In genomic region chr19:33366661-33367060, GRCm38 (mm10) we compare ENCODE assay signal across 8 mouse cellular contexts. TPM values are rescaled to one million over a fixed set of nuclear protein-coding genes. Genes with fewer than 3 reads are reported as not detected.
DNase-seq lines count a peak whose midpoint lies in the region; ATAC-seq and TF ChIP-seq lines count a peak whose summit lies in the region.

No protein-coding gene starts in this region.

- peak; percentile 89 for ATAC-seq in common myeloid progenitor, adult 5-6 weeks (replicated peaks; ENCODE audit: low read depth, poor library complexity, severe bottlenecking)
- ATAC-seq in kidney, embryonic 15.5 days (replicated peaks; ENCODE audit: low FRiP score), result peak; percentile 66; the same call in 1 of the 2 replicates
- ATAC-seq in neural tube, embryonic 11.5 days (ENCODE audit: insufficient read depth, low FRiP score, low TSS enrichment), result peak; percentile 84
- peak; percentile 61; the same call in 1 of the 2 replicates for ATAC-seq in stomach, postnatal 0 days (ENCODE audit: low FRiP score, low TSS enrichment)

- no peaks in the 10 kb centered on the region for H3K79me2 ChIP-seq in liver, adult 2 months (ENCODE audit: control insufficient read depth, insufficient read depth, low read length)

- TF ChIP-seq CTCF in liver, adult 2 months (IDR thresholded peaks at IDR 0.05; ENCODE audit: low read depth, low read length), result peak; percentile 83
- TF ChIP-seq CTCF in stomach, postnatal 0 days (IDR thresholded peaks at IDR 0.05; ENCODE audit: low read depth), result peak; percentile 93

- WGBS in kidney, embryonic 15.5 days, result 13% methylated on average over 3 of the region's 3 CpGs
- under 1% methylated on average over 3 of the region's 3 CpGs for WGBS in liver, adult 2 months
- WGBS in neural tube, embryonic 11.5 days, result 22% methylated on average over 3 of the region's 3 CpGs
- WGBS in stomach, postnatal 0 days, result 7% methylated on average over 3 of the region's 3 CpGs

- H3K27me3 ChIP-seq in kidney, embryonic 15.5 days, result no peaks in the 10 kb centered on the region
- no peaks in the 10 kb centered on the region; the same call in 1 of the 2 replicates for H3K27me3 ChIP-seq in liver, adult 2 months (ENCODE audit: control insufficient read depth, insufficient read depth, low read length)
- no peaks in the 10 kb centered on the region for H3K27me3 ChIP-seq in neural tube, embryonic 11.5 days (ENCODE audit: control insufficient read depth, insufficient read depth, low read length)
- H3K27me3 ChIP-seq in stomach, postnatal 0 days (ENCODE audit: control insufficient read depth, insufficient read depth, low read length), result no peaks in the 10 kb centered on the region

- H3K9me3 ChIP-seq in kidney, embryonic 15.5 days (replicated peaks), result no peaks in the 10 kb centered on the region
- H3K9me3 ChIP-seq in neural tube, embryonic 11.5 days (ENCODE audit: control insufficient read depth, low read length), result no peaks in the 10 kb centered on the region
- no peaks in the 10 kb centered on the region for H3K9me3 ChIP-seq in stomach, postnatal 0 days (ENCODE audit: control insufficient read depth, low read length)

- no peak for TF ChIP-seq EP300 in stomach, postnatal 0 days (optimal IDR thresholded peaks at IDR 0.05)

- H3K4me1 ChIP-seq in kidney, embryonic 15.5 days, result no peaks in the 10 kb centered on the region
- H3K4me1 ChIP-seq in liver, adult 2 months (ENCODE audit: control insufficient read depth, insufficient read depth, low read length), result no peaks in the 10 kb centered on the region
- H3K4me1 ChIP-seq in neural tube, embryonic 11.5 days (ENCODE audit: control insufficient read depth, insufficient read depth, low read length), result no peaks in the 10 kb centered on the region
- no peaks in the 10 kb centered on the region for H3K4me1 ChIP-seq in stomach, postnatal 0 days (replicated peaks; ENCODE audit: control insufficient read depth, insufficient read depth)

- peak; percentile 85 to 86 for DNase-seq in B cell, adult 2 months
- DNase-seq in adrenal gland, adult (ENCODE audit: inconsistent age in 2 of 2, low spot score in 1 of 2), result peak; percentile 49 to 83
- peak; percentile 68 for DNase-seq in gastrocnemius, postnatal 10 days
- peak; percentile 33 for DNase-seq in liver, adult 2 months (ENCODE audit: extremely low read depth, low read depth, low spot score)
- peak; percentile 71 for DNase-seq in neural tube, embryonic 11.5 days (ENCODE audit: low spot score)
- peak; percentile 65 for DNase-seq in stomach, postnatal 0 days (ENCODE audit: low spot score)

- no peak overlapping the region for H3K4me2 ChIP-seq in kidney, embryonic 15.5 days
- no peak overlapping the region for H3K4me2 ChIP-seq in neural tube, embryonic 11.5 days (ENCODE audit: low read depth)
- no peak overlapping the region for H3K4me2 ChIP-seq in stomach, postnatal 0 days (replicated peaks; ENCODE audit: low read depth)

- no peak overlapping the region for H3K9ac ChIP-seq in kidney, embryonic 15.5 days
- H3K9ac ChIP-seq in liver, adult 2 months (ENCODE audit: low read depth, low read length), result no peak overlapping the region
- no peak overlapping the region for H3K9ac ChIP-seq in neural tube, embryonic 11.5 days (ENCODE audit: low read length)
- no peak overlapping the region for H3K9ac ChIP-seq in stomach, postnatal 0 days (ENCODE audit: low read length)

- no peaks in the 10 kb centered on the region for H3K36me3 ChIP-seq in kidney, embryonic 15.5 days
- H3K36me3 ChIP-seq in liver, adult 2 months (ENCODE audit: control insufficient read depth, insufficient read depth, low read length), result no peaks in the 10 kb centered on the region
- no peaks in the 10 kb centered on the region for H3K36me3 ChIP-seq in neural tube, embryonic 11.5 days (ENCODE audit: control insufficient read depth, insufficient read depth, low read length)
- H3K36me3 ChIP-seq in stomach, postnatal 0 days (ENCODE audit: control insufficient read depth, insufficient read depth, low read length), result no peaks in the 10 kb centered on the region

- no peak overlapping the region for H3K27ac ChIP-seq in kidney, embryonic 15.5 days
- no peak overlapping the region for H3K27ac ChIP-seq in liver, adult 2 months (replicated peaks; ENCODE audit: insufficient read depth, low read depth, low read length)
- no peak overlapping the region for H3K27ac ChIP-seq in neural tube, embryonic 11.5 days (ENCODE audit: low read depth, low read length)
- H3K27ac ChIP-seq in stomach, postnatal 0 days (replicated peaks), result no peak overlapping the region

- no peak for TF ChIP-seq POLR2A in liver, adult 2 months (IDR thresholded peaks at IDR 0.05; ENCODE audit: extremely low read depth, insufficient read depth, low read length)

- no peak overlapping the region for H3K4me3 ChIP-seq in kidney, embryonic 15.5 days (replicated peaks)
- H3K4me3 ChIP-seq in liver, adult 2 months (ENCODE audit: insufficient read depth, low read depth, low read length), result no peak overlapping the region
- no peak overlapping the region for H3K4me3 ChIP-seq in neural tube, embryonic 11.5 days (ENCODE audit: low read depth, low read length)
- no peak overlapping the region for H3K4me3 ChIP-seq in stomach, postnatal 0 days (ENCODE audit: low read depth, low read length)

RNA-seq across cellular contexts. Expression of gene Rnls, which starts 25.4 kb away (rescaled TPM):
- 0.15 and 1.9 TPM in 2 replicates for total RNA-seq in common myeloid progenitor, adult 5-6 weeks (2017)
- 1 to 10 TPM; 5.4 to 6.7 TPM for total RNA-seq in gastrocnemius, postnatal 10 days (2021)
- polyA plus RNA-seq in kidney, embryonic 15.5 days (2015; fragmentation: Nextera tagmentation; extraction: Ambion mirVana), result 5.5 and 7.6 TPM in 2 replicates
- total RNA-seq in liver, adult 2 months (2014; rRNA removed), result 0.92 and 1.3 TPM in 2 replicates
- polyA plus RNA-seq in liver, adult 2 months (2012; rRNA removed), result 0.50 and 0.91 TPM in 2 replicates
- polyA plus RNA-seq in neural tube, embryonic 11.5 days (2014; fragmentation: Nextera tagmentation; extraction: Ambion mirVana), result 6.3 and 8.2 TPM in 2 replicates
- 5.2 and 5.5 TPM in 2 replicates for polyA plus RNA-seq in stomach, postnatal 0 days (2015; fragmentation: Nextera tagmentation; extraction: Ambion mirVana)

Comparison
In these comparisons a context has a peak if more than half of its experiments do, and no peak if none do; other contexts are left out.
1. DNase-seq: peak in every context shown above with its lines; median percentile 86 in B cell, adult 2 months; 71 in neural tube, embryonic 11.5 days; 68 in gastrocnemius, postnatal 10 days; 66 in adrenal gland, adult; 65 in stomach, postnatal 0 days; 33 in liver, adult 2 months.